Mouse (Mus musculus): Measurements from ENCODE around the gene Mc1r. TPM values are rescaled to one million over a fixed set of nuclear protein-coding genes. Genes with fewer than 3 reads are reported as not detected.
A peak's percentile ranks its signal among the peaks of the same experiment; 100 is the strongest.

Mc1r gene
- polyA plus RNA-seq (2014; fragmentation: Nextera tagmentation; extraction: Ambion mirVana) = 0.11 TPM in 1 of 2 replicates, not detected in the other

DNA sequence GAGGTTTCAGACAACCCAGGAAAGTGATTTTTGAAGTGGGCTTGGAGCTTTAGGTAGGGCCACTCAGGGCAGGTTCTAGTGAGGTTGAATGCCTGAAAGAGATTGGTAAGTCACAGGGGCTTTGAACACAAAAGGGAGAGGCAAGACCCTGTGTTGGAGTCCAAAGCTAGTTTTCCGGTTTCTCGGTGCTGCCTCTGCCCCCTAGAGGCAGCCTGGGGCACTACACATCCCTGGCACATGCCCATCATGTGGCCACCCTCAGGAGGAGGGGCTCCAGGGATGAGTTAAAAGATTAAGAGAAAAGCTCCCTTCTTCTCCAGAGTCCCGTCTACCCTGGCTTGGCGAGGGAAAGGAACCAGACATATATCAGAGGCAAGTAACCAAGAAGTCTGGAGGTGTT is at the start of gene Mc1r:
Gene Mc1r, plus strand, starts transcription at position 322 of the 400 bp plus-strand sequence.
- Histone ChIP-seq H3K36me3 (ENCODE audit: control insufficient read depth, insufficient read depth, low read length) (peaks cover 18% of the 10 kb centered on the region), H3K9me3 (replicated peaks; ENCODE audit: control insufficient read depth, low read length) (no peaks in the 10 kb centered on the region), H3K4me1 (ENCODE audit: control insufficient read depth, insufficient read depth, low read length) (peaks cover 13% of the 10 kb centered on the region), H3K27me3 (replicated peaks; ENCODE audit: control insufficient read depth, insufficient read depth, low read length) (no peaks in the 10 kb centered on the region), H3K9ac (ENCODE audit: low read length) (no peak within 1 kb of the TSS), H3K4me2 (ENCODE audit: low read length) (no peak within 1 kb of the TSS), H3K27ac (ENCODE audit: low read depth, low read length) (no peak within 1 kb of the TSS), H3K4me3 (ENCODE audit: low read depth, low read length) (no peak within 1 kb of the TSS)
- 2% methylated on average over 4 of the region's 4 CpGs for WGBS
- DNase-seq (ENCODE audit: low spot score) = peak; percentile 75
- ATAC-seq = no peak

DNA sequence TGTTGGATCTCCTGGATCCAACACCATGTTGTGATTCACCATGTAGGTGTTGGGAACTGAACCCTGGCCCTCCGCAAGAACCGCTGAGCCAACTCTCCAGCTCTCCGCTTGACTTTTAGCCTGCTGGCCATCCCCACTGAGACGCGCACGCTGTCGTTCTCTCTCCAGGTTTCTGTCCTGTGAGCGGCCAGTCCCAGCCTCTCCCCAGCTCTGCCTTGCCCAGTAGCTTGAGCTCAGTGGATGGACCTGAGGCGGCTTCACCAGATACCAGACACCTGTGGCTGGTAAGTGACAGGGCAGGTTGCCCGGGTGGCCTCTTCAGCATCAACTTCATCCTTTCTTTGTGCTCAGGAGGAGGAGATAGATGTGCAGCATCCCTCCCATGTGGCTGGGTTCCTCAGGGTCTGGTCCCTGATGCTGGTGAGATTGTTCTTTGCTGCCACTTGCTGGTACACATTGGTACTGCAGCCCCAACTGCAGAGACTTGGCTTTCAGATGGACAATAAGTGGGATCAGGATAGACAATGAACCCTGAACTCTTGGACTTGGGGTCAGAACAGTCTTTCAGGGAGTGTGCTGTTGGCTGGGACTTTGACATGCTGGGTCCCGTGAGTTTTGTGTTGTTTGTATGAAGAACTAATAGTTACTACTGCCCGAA is 45.7 kb upstream of the Mc1r start:
- Histone ChIP-seq H3K4me2 (ENCODE audit: low read length) (no peak overlapping the region), H3K27me3 (replicated peaks; ENCODE audit: control insufficient read depth, insufficient read depth, low read length) (no peaks in the 10 kb centered on the region), H3K4me1 (ENCODE audit: control insufficient read depth, insufficient read depth, low read length) (no peaks in the 10 kb centered on the region), H3K4me3 (ENCODE audit: low read depth, low read length) (no peak overlapping the region), H3K27ac (ENCODE audit: low read depth, low read length) (peak overlapping the region; percentile 17; the same call in 1 of the 2 replicates), H3K9ac (ENCODE audit: low read length) (peak overlapping the region; percentile 29; the same call in 1 of the 2 replicates), H3K9me3 (replicated peaks; ENCODE audit: control insufficient read depth, low read length) (no peaks in the 10 kb centered on the region), H3K36me3 (ENCODE audit: control insufficient read depth, insufficient read depth, low read length) (peaks cover 54% of the 10 kb centered on the region)
- ATAC-seq (peak; percentile 85), DNase-seq (ENCODE audit: low spot score) (peak; percentile 87)
- WGBS = 33% methylated on average over 12 of the region's 12 CpGs

DNA sequence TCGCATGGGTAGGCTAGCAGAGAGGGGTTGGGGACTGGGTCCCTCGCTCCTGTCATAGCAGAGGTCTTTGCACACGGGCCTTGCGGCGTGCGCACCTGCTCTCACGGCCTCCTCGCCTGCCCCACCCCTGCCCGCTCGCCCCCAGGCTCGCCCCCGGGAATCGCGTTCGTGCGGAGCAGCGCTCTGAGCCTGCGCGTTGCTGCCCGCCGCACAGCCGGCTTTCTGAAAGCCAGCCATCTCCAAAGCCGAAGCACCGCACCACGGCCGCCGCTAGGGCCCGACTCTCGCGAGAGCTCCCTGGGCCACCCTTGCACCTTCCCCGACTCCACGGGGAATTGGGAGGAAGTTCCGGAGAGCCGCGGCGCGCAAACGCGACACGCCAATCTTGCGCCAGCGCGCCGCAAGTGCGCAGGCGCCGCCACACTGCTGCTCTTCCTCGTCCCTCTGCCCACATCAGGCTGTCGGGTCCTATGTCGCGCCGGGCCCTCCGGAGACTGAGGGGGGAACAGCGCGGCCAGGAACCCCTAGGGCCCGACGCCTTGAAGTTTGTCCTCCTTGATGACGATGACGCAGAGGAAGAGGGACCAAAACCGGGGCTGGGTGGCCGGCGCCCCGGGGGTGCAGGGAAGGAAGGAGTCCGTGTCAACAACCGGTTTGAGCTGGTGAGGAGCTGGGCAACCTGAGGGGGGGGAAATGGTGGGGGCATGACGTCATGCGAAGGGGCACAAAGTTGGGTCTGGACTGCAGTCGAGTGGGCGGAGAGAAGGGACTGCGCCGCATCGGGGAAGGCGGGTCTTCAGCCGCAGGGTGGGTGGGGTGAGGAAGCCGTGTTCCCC is 33.3 kb upstream of the Mc1r start, which contains the start of gene Tcf25:
Gene Tcf25, plus strand, starts transcription at position 351 of the 836 bp plus-strand sequence.
- no peaks in the 10 kb centered on the region for H3K9me3 ChIP-seq (replicated peaks; ENCODE audit: control insufficient read depth, low read length)
- peak within 1 kb of the TSS; percentile 79 for H3K4me3 ChIP-seq (ENCODE audit: low read depth, low read length)
- peak within 1 kb of the TSS; percentile 81 for H3K9ac ChIP-seq (ENCODE audit: low read length)
- H3K27ac ChIP-seq (ENCODE audit: low read depth, low read length) = peak within 1 kb of the TSS; percentile 92
- ATAC-seq (peak; percentile 96), DNase-seq (ENCODE audit: low spot score) (peak; percentile 98)
- H3K4me1 ChIP-seq (ENCODE audit: control insufficient read depth, insufficient read depth, low read length) = peaks cover 6% of the 10 kb centered on the region; the same call in 1 of the 2 replicates
- peaks cover 13% of the 10 kb centered on the region for H3K36me3 ChIP-seq (ENCODE audit: control insufficient read depth, insufficient read depth, low read length)
- under 1% methylated on average over 72 of the region's 75 CpGs for WGBS
- H3K4me2 ChIP-seq (ENCODE audit: low read length) = peak within 1 kb of the TSS; percentile 66
- H3K27me3 ChIP-seq (replicated peaks; ENCODE audit: control insufficient read depth, insufficient read depth, low read length) = no peaks in the 10 kb centered on the region

DNA sequence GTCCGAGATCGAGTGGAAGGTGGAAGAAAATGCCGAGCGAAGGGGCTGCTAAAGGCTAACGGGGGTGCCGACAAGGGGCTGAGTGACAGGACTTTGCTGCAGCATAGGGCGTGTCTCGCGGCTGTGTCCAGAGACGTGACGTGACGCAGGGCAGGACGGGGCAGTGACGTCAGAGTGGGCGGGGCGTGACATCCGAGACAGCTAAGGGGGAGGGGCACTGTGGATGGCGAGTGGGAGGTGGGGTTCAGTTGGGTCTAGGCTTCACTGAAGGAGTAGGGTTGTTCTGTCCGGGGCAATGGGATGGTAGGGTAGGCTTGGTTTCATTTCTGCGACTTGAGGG is 32.7 kb upstream of the Mc1r start:
- Histone ChIP-seq H3K9me3 (replicated peaks; ENCODE audit: control insufficient read depth, low read length) (no peaks in the 10 kb centered on the region), H3K4me2 (ENCODE audit: low read length) (peak overlapping the region; percentile 66), H3K4me3 (ENCODE audit: low read depth, low read length) (peak overlapping the region; percentile 79), H3K27me3 (replicated peaks; ENCODE audit: control insufficient read depth, insufficient read depth, low read length) (no peaks in the 10 kb centered on the region), H3K36me3 (ENCODE audit: control insufficient read depth, insufficient read depth, low read length) (peaks cover 8% of the 10 kb centered on the region), H3K9ac (ENCODE audit: low read length) (peak overlapping the region; percentile 81), H3K27ac (ENCODE audit: low read depth, low read length) (peak overlapping the region; percentile 92), H3K4me1 (ENCODE audit: control insufficient read depth, insufficient read depth, low read length) (peaks cover 6% of the 10 kb centered on the region; the same call in 1 of the 2 replicates)
- DNase-seq (ENCODE audit: low spot score) (peak; percentile 91), ATAC-seq (peak; percentile 73)
- under 1% methylated on average over 20 of the region's 20 CpGs for WGBS

DNA sequence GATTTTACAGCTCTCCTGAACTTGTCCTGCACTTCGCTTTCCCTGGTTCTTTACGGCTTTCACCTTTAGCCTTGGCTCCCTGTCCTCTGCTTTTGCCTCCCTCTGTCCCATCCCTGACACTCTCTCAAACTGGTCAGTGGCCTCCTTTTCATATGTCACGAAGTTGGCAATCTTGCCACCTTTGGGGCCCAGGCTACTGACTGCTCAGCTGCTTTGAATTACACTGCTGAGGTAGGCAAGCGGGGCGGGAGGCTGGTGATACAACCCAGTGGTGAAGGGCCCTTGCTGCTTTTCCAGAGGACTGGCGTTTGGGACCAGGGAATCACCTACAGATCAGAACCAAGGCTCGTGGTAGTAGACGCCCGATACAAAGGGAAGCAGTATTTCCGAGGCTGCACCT is 31.2 kb upstream of the Mc1r start:
- H3K9ac ChIP-seq (ENCODE audit: low read length) = peak overlapping the region; percentile 6; the same call in 1 of the 2 replicates
- no peak overlapping the region for H3K4me2 ChIP-seq (ENCODE audit: low read length)
- H3K27ac ChIP-seq (ENCODE audit: low read depth, low read length) = no peak overlapping the region
- H3K4me3 ChIP-seq (ENCODE audit: low read depth, low read length) = no peak overlapping the region
- H3K27me3 ChIP-seq (replicated peaks; ENCODE audit: control insufficient read depth, insufficient read depth, low read length) = no peaks in the 10 kb centered on the region
- no peak for ATAC-seq
- H3K36me3 ChIP-seq (ENCODE audit: control insufficient read depth, insufficient read depth, low read length) = 0 out of 2 replicates have a peak, but pooled peaks cover 3% of the 10 kb centered on the region
- H3K4me1 ChIP-seq (ENCODE audit: control insufficient read depth, insufficient read depth, low read length) = peaks cover 6% of the 10 kb centered on the region; the same call in 1 of the 2 replicates
- DNase-seq (ENCODE audit: low spot score) = no peak
- WGBS = 92% methylated on average over 10 of the region's 10 CpGs
- no peaks in the 10 kb centered on the region for H3K9me3 ChIP-seq (replicated peaks; ENCODE audit: control insufficient read depth, low read length)

DNA sequence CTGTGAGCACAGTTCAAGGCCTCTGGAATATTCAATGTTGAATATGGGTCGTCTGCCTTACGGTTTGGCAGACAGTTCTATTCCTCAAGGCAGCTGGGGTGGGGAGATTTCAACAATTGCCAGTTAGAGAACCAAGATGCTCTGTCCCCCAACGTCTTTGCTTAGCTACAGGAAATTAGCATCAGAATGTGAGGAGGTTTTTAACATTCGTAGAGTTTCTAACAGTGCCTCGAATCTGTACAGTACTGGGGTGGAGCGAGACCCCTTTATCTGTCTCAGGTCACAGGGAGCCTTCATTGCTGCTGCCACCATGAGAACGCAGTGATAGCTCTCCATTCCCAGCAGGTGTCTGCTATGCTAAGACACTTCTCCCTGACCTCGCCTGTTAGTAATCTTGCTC is 30.8 kb upstream of the Mc1r start:
- Histone ChIP-seq H3K27ac (ENCODE audit: low read depth, low read length) (no peak overlapping the region), H3K36me3 (ENCODE audit: control insufficient read depth, insufficient read depth, low read length) (peaks cover 3% of the 10 kb centered on the region; the same call in 1 of the 2 replicates), H3K9ac (ENCODE audit: low read length) (peak overlapping the region; percentile 6; the same call in 1 of the 2 replicates), H3K9me3 (replicated peaks; ENCODE audit: control insufficient read depth, low read length) (no peaks in the 10 kb centered on the region), H3K4me2 (ENCODE audit: low read length) (no peak overlapping the region), H3K4me3 (ENCODE audit: low read depth, low read length) (no peak overlapping the region), H3K4me1 (ENCODE audit: control insufficient read depth, insufficient read depth, low read length) (peaks cover 6% of the 10 kb centered on the region; the same call in 1 of the 2 replicates), H3K27me3 (replicated peaks; ENCODE audit: control insufficient read depth, insufficient read depth, low read length) (no peaks in the 10 kb centered on the region)
- no peak for ATAC-seq
- 62% methylated on average over 8 of the region's 8 CpGs for WGBS
- no peak for DNase-seq (ENCODE audit: low spot score)

DNA sequence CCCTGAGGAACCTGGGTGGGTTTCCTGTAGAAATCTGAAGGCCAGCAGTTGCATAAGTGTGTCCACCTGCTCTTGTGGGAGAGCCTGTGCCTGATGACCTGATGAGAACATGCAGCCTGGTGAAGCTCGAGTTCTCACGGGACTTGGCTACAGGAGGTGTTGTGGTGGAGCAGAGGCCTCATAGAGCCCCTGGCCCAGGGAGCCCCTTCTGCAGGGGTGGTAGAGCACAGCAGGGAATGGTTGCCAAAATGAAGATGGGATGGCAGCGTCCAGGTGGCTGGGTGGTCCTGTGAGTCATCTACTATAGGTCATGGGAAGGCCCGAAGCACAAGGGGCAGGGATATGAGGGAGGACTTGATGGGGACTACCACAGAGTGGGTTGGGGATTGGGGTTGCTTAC is 25.2 kb upstream of the Mc1r start:
- Histone ChIP-seq H3K9ac (ENCODE audit: low read length) (no peak overlapping the region), H3K27ac (ENCODE audit: low read depth, low read length) (no peak overlapping the region), H3K9me3 (replicated peaks; ENCODE audit: control insufficient read depth, low read length) (no peaks in the 10 kb centered on the region), H3K36me3 (ENCODE audit: control insufficient read depth, insufficient read depth, low read length) (peaks cover 55% of the 10 kb centered on the region), H3K4me3 (ENCODE audit: low read depth, low read length) (no peak overlapping the region), H3K27me3 (replicated peaks; ENCODE audit: control insufficient read depth, insufficient read depth, low read length) (no peaks in the 10 kb centered on the region), H3K4me2 (ENCODE audit: low read length) (no peak overlapping the region), H3K4me1 (ENCODE audit: control insufficient read depth, insufficient read depth, low read length) (no peaks in the 10 kb centered on the region)
- 89% methylated on average over 4 of the region's 4 CpGs for WGBS
- no peak for DNase-seq (ENCODE audit: low spot score)
- ATAC-seq = no peak

DNA sequence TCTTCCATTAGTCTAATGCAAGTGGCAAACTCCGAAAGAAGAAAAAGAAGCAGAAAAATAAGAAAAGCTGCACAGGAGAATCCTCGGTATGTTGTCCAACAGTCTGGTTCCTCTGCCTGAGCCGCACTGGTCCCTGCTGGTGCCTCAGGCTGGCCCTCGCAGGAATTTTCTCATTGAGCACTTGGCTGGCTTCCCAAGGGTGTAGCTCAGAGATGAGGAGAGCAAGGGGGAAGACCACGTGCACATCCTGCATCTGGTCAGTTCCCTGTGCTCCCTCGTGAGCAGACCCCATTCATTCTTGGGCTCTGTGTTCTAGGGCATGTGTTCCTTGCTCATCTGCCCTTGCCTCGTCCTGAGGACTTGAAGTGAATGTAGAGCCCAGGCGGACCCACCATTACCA is 24.4 kb upstream of the Mc1r start:
- Histone ChIP-seq H3K4me1 (ENCODE audit: control insufficient read depth, insufficient read depth, low read length) (no peaks in the 10 kb centered on the region), H3K4me2 (ENCODE audit: low read length) (no peak overlapping the region), H3K27me3 (replicated peaks; ENCODE audit: control insufficient read depth, insufficient read depth, low read length) (no peaks in the 10 kb centered on the region), H3K27ac (ENCODE audit: low read depth, low read length) (no peak overlapping the region), H3K36me3 (ENCODE audit: control insufficient read depth, insufficient read depth, low read length) (peaks cover 63% of the 10 kb centered on the region), H3K9me3 (replicated peaks; ENCODE audit: control insufficient read depth, low read length) (no peaks in the 10 kb centered on the region), H3K9ac (ENCODE audit: low read length) (no peak overlapping the region), H3K4me3 (ENCODE audit: low read depth, low read length) (no peak overlapping the region)
- DNase-seq (ENCODE audit: low spot score) (no peak), ATAC-seq (no peak)
- WGBS = 89% methylated on average over 8 of the region's 8 CpGs

Data from forebrain, embryonic 14.5 days (tissue).